Mouse (Mus musculus) C2C12 (cell line): ENCODE data around the gene Ttf1.

ENCODE experiments used
- CTCF ChIP-seq: IDR thresholded peaks from one replicate; pipeline ENCODE4 v1.5.1; 2011; ENCODE audit not compliant: control insufficient read depth, insufficient read depth, insufficient read length
- USF1 ChIP-seq: IDR thresholded peaks from one replicate; pipeline ENCODE4 v1.6.1; 2011; ENCODE audit warnings: low read depth, mild to moderate bottlenecking, control low read depth, moderate library complexity

DNA sequence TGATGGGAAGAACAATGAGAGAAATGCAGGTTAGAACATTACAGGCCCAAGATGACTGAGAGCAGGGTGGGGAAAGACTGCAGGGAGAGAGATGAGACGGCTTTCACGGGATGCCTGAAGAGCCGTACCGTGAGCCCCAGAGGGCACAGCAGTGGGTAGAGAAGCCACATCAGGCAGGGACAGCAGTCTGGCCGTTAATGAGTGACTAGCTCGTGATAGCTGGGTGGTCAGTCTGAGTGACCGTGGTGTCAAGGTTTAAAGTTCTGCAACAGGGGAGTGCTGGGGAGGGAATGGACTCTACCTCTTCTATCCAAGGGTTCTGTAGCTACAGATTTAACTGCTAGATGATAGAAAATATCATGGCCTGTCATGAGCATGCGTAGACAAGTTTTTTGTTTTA is 24.4 kb upstream of the Ttf1 start:
- TF ChIP-seq CTCF (no peak), USF1 (no peak)
